Mouse (Mus musculus) CH12.LX (cell line): ENCODE results near the gene Rsu1. TPM values are rescaled to one million over a fixed set of nuclear protein-coding genes. Genes with fewer than 3 reads are reported as not detected.

ENCODE experiments used
- DNase-seq: peaks from one replicate; pipeline ENCODE4 v3.0.0-alpha.2; 2013; ENCODE audit errors: extremely low read depth
- H3K27ac ChIP-seq: 2 replicates; pipeline ENCODE4 v1.5.1; 2012; ENCODE audit warnings: low read depth, mild to moderate bottlenecking, control low read depth, moderate library complexity; ENCODE audit not compliant: insufficient read depth
- H3K27me3 ChIP-seq: replicated peaks from 2 replicates; pipeline ENCODE3; 2012; ENCODE audit warnings: inconsistent platforms
- H3K36me3 ChIP-seq, 2 experiments: replicated peaks in 1 of 2; 2 replicates each; pipeline versions ENCODE3 to v1.6.1; 2012; ENCODE audit warnings: inconsistent platforms in 1 of 2, low read length in 1 of 2, mild to moderate bottlenecking in 1 of 2, mixed read lengths in 1 of 2, moderate library complexity in 1 of 2; ENCODE audit not compliant: control insufficient read depth in 1 of 2, insufficient read depth in 1 of 2
- H3K4me1 ChIP-seq, 2 experiments: 2 replicates each; pipeline ENCODE4 v1.6.1; 2012; ENCODE audit warnings: inconsistent platforms in 1 of 2, moderate library complexity in 1 of 2; ENCODE audit not compliant: insufficient read depth in 2 of 2, control insufficient read depth in 1 of 2
- H3K4me2 ChIP-seq: 2 replicates; pipeline ENCODE4 v1.6.1; 2012; ENCODE audit warnings: low read depth, mild to moderate bottlenecking, control low read depth; ENCODE audit not compliant: poor library complexity, insufficient read depth, severe bottlenecking
- H3K4me3 ChIP-seq, 3 experiments: fragments of 150-350 bp in 1 of 3; sonication (generic) in 1 of 3; replicated peaks in 1 of 3; 2 replicates each; pipeline versions ENCODE3 to v1.5.1; 2011 to 2012; ENCODE audit warnings: low read depth in 2 of 3, low read length in 2 of 3, mild to moderate bottlenecking in 2 of 3, moderate library complexity in 2 of 3, control low read depth in 1 of 3, improper control_type of control experiment in 1 of 3, inconsistent platforms in 1 of 3, mixed read lengths in 1 of 3; ENCODE audit not compliant: poor library complexity in 1 of 3
- H3K79me2 ChIP-seq: replicated peaks from 2 replicates; pipeline ENCODE4 v1.6.1; 2012; ENCODE audit warnings: mild to moderate bottlenecking, moderate library complexity; ENCODE audit not compliant: control insufficient read depth, poor library complexity, insufficient read depth, severe bottlenecking; ENCODE audit errors: extremely low read depth
- H3K9ac ChIP-seq: 2 replicates; pipeline ENCODE4 v1.6.1; 2012; ENCODE audit warnings: low read depth, mild to moderate bottlenecking, control low read depth, moderate library complexity; ENCODE audit not compliant: insufficient read depth
- H3K9me3 ChIP-seq: replicated peaks from 2 replicates; pipeline ENCODE3; 2012; ENCODE audit warnings: low read length, inconsistent platforms, mixed read lengths
- BHLHE40 ChIP-seq: IDR thresholded peaks from 2 replicates; pipeline ENCODE4 v1.6.1; 2011; ENCODE audit warnings: mild to moderate bottlenecking, low read depth, low read length, improper control_type of control experiment
- CTCF ChIP-seq, 2 experiments: IDR thresholded peaks in 1 of 2; conservative IDR thresholded peaks in 1 of 2; 2 replicates each; pipeline ENCODE4 v1.5.1; 2011 to 2012; ENCODE audit warnings: low read depth in 2 of 2, low read length in 2 of 2, improper control_type of control experiment in 1 of 2, inconsistent platforms in 1 of 2, mild to moderate bottlenecking in 1 of 2, moderate library complexity in 1 of 2
- E2F4 ChIP-seq: IDR thresholded peaks from 2 replicates; pipeline ENCODE4 v1.6.1; 2011; ENCODE audit warnings: low read depth, low read length, improper control_type of control experiment; ENCODE audit not compliant: insufficient replicate concordance
- ELF1 ChIP-seq: IDR thresholded peaks from 2 replicates; pipeline ENCODE4 v1.6.1; 2014; ENCODE audit warnings: low read depth, mild to moderate bottlenecking, inconsistent platforms, low read length, improper control_type of control experiment
- EP300 ChIP-seq: IDR thresholded peaks from 2 replicates; pipeline ENCODE4 v1.6.1; 2011; ENCODE audit warnings: low read length, improper control_type of control experiment
- ETS1 ChIP-seq: conservative IDR thresholded peaks from 2 replicates; pipeline ENCODE4 v1.6.1; 2012; ENCODE audit warnings: low read depth, mild to moderate bottlenecking, inconsistent platforms, low read length, improper control_type of control experiment, moderate library complexity
- IRF4 ChIP-seq: IDR thresholded peaks from 2 replicates; pipeline ENCODE4 v1.6.1; 2014; ENCODE audit warnings: low read depth, mild to moderate bottlenecking, inconsistent platforms, low read length, improper control_type of control experiment
- JUN ChIP-seq: IDR thresholded peaks from 2 replicates; pipeline ENCODE4 v1.6.1; 2011; ENCODE audit warnings: low read depth, mild to moderate bottlenecking, low read length, improper control_type of control experiment, moderate library complexity; ENCODE audit not compliant: insufficient read depth
- JUND ChIP-seq: conservative IDR thresholded peaks from 2 replicates; pipeline ENCODE4 v1.6.1; 2011; ENCODE audit warnings: low read depth, low read length, improper control_type of control experiment
- KAT2A ChIP-seq: IDR thresholded peaks from 2 replicates; pipeline ENCODE4 v1.6.1; 2012; ENCODE audit warnings: low read length, improper control_type of control experiment, inconsistent platforms; ENCODE audit not compliant: insufficient replicate concordance
- MEF2A ChIP-seq: IDR thresholded peaks from 2 replicates; pipeline ENCODE4 v1.6.1; 2014; ENCODE audit warnings: low read depth, mild to moderate bottlenecking, inconsistent platforms, low read length, improper control_type of control experiment, borderline replicate concordance
- MXI1 ChIP-seq: IDR thresholded peaks from 2 replicates; pipeline ENCODE4 v1.6.1; 2011; ENCODE audit warnings: mild to moderate bottlenecking, low read depth, low read length, improper control_type of control experiment
- NELFE ChIP-seq: IDR thresholded peaks from 2 replicates; pipeline ENCODE4 v1.6.1; 2011; ENCODE audit warnings: low read depth, low read length, improper control_type of control experiment
- PAX5 ChIP-seq: IDR thresholded peaks from 2 replicates; pipeline ENCODE4 v1.6.1; 2012; ENCODE audit warnings: low read length, inconsistent platforms, mixed read lengths
- RAD21 ChIP-seq: IDR thresholded peaks from 2 replicates; pipeline ENCODE4 v1.6.1; 2011; ENCODE audit warnings: low read depth, mild to moderate bottlenecking, low read length, improper control_type of control experiment, moderate library complexity
- SIN3A ChIP-seq: IDR thresholded peaks from 2 replicates; pipeline ENCODE4 v1.6.1; 2012; ENCODE audit warnings: low read length, improper control_type of control experiment, inconsistent platforms
- SMC3 ChIP-seq: IDR thresholded peaks from 2 replicates; pipeline ENCODE4 v1.6.1; 2011; ENCODE audit warnings: low read depth, low read length, improper control_type of control experiment
- TBP ChIP-seq: conservative IDR thresholded peaks from 2 replicates; pipeline ENCODE4 v1.6.1; 2011; ENCODE audit warnings: low read depth, low read length, improper control_type of control experiment
- TCF12 ChIP-seq: IDR thresholded peaks from 2 replicates; pipeline ENCODE4 v1.6.1; 2014; ENCODE audit warnings: low read depth, mild to moderate bottlenecking, inconsistent platforms, low read length, improper control_type of control experiment
- dilution Hi-C: fragments of 300-500 bp; cut with MboI; formaldehyde crosslinking; loops from 2 replicates; pipeline ENCODE4 v1.14.3; 2020; ENCODE audit warnings: low sequenced_read_pairs; ENCODE audit not compliant: extremely low pct_unique_long_range_greater_than_20kb, extremely low pct_ligation_motif_present
- in situ Hi-C: fragments of 300-500 bp; cut with MboI; formaldehyde crosslinking; loops from 3 replicates; pipeline ENCODE4 v1.14.3; 2019; ENCODE audit warnings: low sequenced_read_pairs, low pct_ligation_motif_present, low pct_unique_long_range_greater_than_20kb, mixed read lengths
- polyA plus RNA-seq: library from polyadenylated mRNA; unstranded; fragments of >175 nt; gene quantifications from 2 replicates; pipeline ENCODE4 v1.2.1, GENCODE M21; 2012; ENCODE audit warnings: low read depth; ENCODE audit not compliant: insufficient read length
- total RNA-seq, 2 experiments: library from RNA; depleted of rRNA; stranded (reverse); fragments of 300-350 nt in 1 of 2; fragments of >200 nt in 1 of 2; gene quantifications; 2 replicates each; pipeline ENCODE4 v1.2.3; 2012 to 2014

Rsu1 gene
- total and polyA plus RNA-seq, 3 experiments, result 29.5 to 108 (median 86.4) TPM

- no peak; the same call in 1 of the 2 replicates for TF ChIP-seq RAD21
- TF ChIP-seq, all 38 proteins: peak for 16
These were observed 177.2 kb downstream of the Rsu1 start (continued) for GRCm38 (mm10) chr2:13094045-13094444.

- H3K4me1 ChIP-seq, result peaks cover 23 to 89% of the 10 kb centered on the region in 2 experiments
- H3K4me3 ChIP-seq, result no peak overlapping the region
- peaks cover 0 to 31% of the 10 kb centered on the region in 2 experiments for H3K36me3 ChIP-seq
- no peaks in the 10 kb centered on the region for H3K27me3 ChIP-seq
- dilution Hi-C loops (no loop called here), in situ Hi-C loops (no loop called here)
- peak overlapping the region; percentile 69 for H3K4me2 ChIP-seq
- peaks cover 6% of the 10 kb centered on the region for H3K79me2 ChIP-seq
- peak overlapping the region; percentile 97 for H3K27ac ChIP-seq
- H3K9me3 ChIP-seq, result no peaks in the 10 kb centered on the region
- peak; percentile 74 for DNase-seq
- TF ChIP-seq TBP, result no peak
- no peak for TF ChIP-seq SMC3
- TF ChIP-seq NELFE, result no peak
- peak; percentile 72 for TF ChIP-seq IRF4
- peak; percentile 65 for TF ChIP-seq BHLHE40
- 0 out of 2 replicates have a peak, but pooled peaks have one; percentile 7 for TF ChIP-seq E2F4
- peak; percentile 42; the same call in 1 of the 2 replicates for TF ChIP-seq ELF1
- peak; percentile 48; the same call in 1 of the 2 replicates for TF ChIP-seq EP300
- peak; percentile 77 for TF ChIP-seq MEF2A
- TF ChIP-seq TCF12, result 0 out of 2 replicates have a peak, but pooled peaks have one; percentile 21
- 0 out of 2 replicates have a peak, but pooled peaks have one; percentile 5 for TF ChIP-seq KAT2A
- peak; percentile 56; the same call in 1 of the 2 replicates for TF ChIP-seq ETS1
- peak overlapping the region; percentile 23; the same call in 1 of the 2 replicates for H3K9ac ChIP-seq
These were observed 177.6 kb downstream of the Rsu1 start for GRCm38 (mm10) chr2:13093570-13093969.

- Histone ChIP-seq H3K4me2 (peak overlapping the region; percentile 33; the same call in 1 of the 2 replicates), H3K9me3 (no peaks in the 10 kb centered on the region), H3K4me1 (peaks cover 30 to 93% of the 10 kb centered on the region in 2 experiments), H3K9ac (peak overlapping the region; percentile 11; the same call in 1 of the 2 replicates), H3K79me2 (peaks cover 6% of the 10 kb centered on the region), H3K27me3 (no peaks in the 10 kb centered on the region), H3K36me3 (peaks cover 0 to 37% of the 10 kb centered on the region in 2 experiments), H3K27ac (no peak overlapping the region), H3K4me3 (no peak overlapping the region)
- no peak for TF ChIP-seq JUND
- TF ChIP-seq CTCF (conservative IDR thresholded peaks at IDR 0.05 in 1 of 2, IDR thresholded peaks at IDR 0.05 in 1 of 2; ENCODE audit: low read depth in 2 of 2, low read length in 2 of 2), result no peak
- TF ChIP-seq NELFE, result no peak
- no peak for TF ChIP-seq JUN
- TF ChIP-seq MXI1, result no peak
- TF ChIP-seq PAX5, result no peak
- TF ChIP-seq RAD21, result no peak
- TF ChIP-seq IRF4, result no peak
- TF ChIP-seq MEF2A, result no peak
- TF ChIP-seq SIN3A, result no peak
- dilution Hi-C loops (no loop called here), in situ Hi-C loops (no loop called here)
- DNase-seq, result no peak
These were observed 179.7 kb downstream of the Rsu1 start for GRCm38 (mm10) chr2:13091399-13092015.
